Mouse (Mus musculus) bone marrow, adult 2 months (tissue): ENCODE measurements around the gene Aldh3b3.

Experiments used
- CTCF ChIP-seq: fragments of 200-500 bp; IDR thresholded peaks from 2 replicates; pipeline ENCODE4 v1.5.1; 2011; ENCODE audit warnings: low read length, control low read depth; ENCODE audit not compliant: control insufficient read depth, insufficient read depth
- POLR2A ChIP-seq: fragments of 200-500 bp; IDR thresholded peaks from 2 replicates; pipeline ENCODE4 v1.6.1; 2011; ENCODE audit warnings: low read depth, mild to moderate bottlenecking, control low read depth, low read length, borderline replicate concordance; ENCODE audit not compliant: control insufficient read depth

- TF ChIP-seq POLR2A (peak; percentile 78), CTCF (peak; percentile 37; the same call in 1 of the 2 replicates)
These were observed 45.9 kb upstream of the Aldh3b3 start, which contains the start of gene Ndufs8 for GRCm38 (mm10) chr19:3912337-3913204.
